Mouse (Mus musculus) left cerebral cortex, adult 9 months (tissue): ENCODE results near the gene Olfr550.
"Not testable (repeated sequence)": the region's sequence is repeated elsewhere in the genome, so short reads cannot be mapped to it uniquely, and the experiment has no call there.

Experiments
- DNase-seq, 2 experiments: peaks; one replicate each; pipeline ENCODE4 v3.0.0; 2022; ENCODE audit warnings: low spot score in 2 of 2

The Olfr550 gene

DNA sequence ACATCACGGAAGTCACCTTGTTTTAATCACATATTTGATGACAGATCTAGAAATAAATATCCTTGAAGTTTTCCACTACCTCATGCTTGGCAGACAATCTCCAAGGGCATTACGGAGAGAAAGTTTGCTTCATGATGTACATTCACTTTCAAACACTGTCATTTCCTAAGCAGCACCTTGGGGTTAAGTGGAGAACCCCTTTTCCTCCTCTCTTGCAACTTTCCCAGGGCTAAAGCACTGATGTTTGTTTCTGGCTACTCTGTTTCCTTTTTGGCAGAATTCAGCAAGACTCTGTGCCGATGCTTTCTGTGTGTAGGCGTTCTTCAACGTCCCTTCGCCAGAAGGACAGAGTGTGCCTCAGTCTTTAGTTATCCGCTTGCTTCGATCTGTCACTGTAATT is at the start of gene Olfr550:
Gene Olfr550 (plus strand): TSS at position 301 of the 400 bp plus-strand sequence.
- no peak for DNase-seq

DNA sequence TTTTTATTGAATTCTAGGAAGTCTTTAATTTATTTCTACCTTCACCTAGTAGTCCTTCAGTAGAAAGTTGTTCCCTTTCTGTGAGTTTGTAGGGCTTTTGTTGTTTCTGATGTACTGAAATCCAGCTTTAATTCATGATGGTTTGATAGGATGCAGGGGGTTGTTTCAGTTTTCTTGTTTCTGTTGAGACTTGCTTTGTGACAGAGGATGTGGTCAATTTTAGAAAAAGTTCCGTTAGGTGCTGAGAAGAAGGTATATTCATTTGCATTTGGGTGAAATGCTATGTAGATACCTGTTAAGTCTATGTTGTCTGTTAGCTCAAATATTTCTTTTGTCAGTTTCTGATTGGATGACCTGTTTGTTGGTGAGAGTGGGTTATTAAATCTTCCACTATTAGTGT is 42.2 kb upstream of the Olfr550 start:
- no peak for DNase-seq

DNA sequence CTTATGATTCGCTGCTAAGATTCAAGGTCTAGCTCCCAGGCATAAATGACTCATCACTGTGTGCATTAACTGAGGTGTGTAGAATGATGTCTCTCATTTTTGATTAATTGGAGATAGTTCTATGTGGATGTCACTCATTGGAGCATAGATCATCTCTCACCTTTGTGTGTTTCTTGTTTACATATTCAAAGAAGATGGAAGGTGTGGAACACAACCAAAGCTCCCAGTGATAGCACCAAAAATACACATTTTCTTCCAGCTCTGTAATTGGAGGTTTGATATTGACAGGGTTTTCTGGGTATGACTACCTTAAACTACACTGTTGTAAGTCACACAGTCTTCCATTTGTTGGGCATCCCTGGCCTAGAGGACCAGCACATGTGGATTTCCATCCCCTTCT is 36.8 kb upstream of the Olfr550 start, which contains the start of gene Olfr547:
Gene Olfr547 (plus strand): TSS at position 301 of the 400 bp plus-strand sequence.
- no peak for DNase-seq

DNA sequence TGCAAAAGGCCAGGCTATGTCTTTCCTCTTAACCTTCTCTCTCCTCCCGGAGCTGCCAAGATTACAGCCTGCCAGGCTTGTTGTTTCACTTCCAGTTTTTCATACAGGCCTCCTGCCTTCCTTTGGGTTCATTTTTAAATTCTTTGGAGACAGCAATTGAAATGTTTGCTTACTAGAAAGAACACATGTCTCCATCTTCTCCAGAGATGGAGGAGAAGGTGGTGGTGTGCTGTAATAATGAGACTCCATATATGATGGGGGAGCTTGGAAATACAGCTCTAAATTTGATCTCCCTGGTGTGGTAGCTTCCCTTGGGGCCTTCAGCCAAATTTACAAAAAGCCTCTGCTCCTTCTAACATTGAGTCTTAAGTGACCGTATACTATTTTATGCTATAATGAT is 30.6 kb upstream of the Olfr550 start, which contains the start of gene Olfr548-ps1:
Gene Olfr548-ps1 (plus strand): TSS at position 301 of the 400 bp plus-strand sequence.
- DNase-seq, result no peak

DNA sequence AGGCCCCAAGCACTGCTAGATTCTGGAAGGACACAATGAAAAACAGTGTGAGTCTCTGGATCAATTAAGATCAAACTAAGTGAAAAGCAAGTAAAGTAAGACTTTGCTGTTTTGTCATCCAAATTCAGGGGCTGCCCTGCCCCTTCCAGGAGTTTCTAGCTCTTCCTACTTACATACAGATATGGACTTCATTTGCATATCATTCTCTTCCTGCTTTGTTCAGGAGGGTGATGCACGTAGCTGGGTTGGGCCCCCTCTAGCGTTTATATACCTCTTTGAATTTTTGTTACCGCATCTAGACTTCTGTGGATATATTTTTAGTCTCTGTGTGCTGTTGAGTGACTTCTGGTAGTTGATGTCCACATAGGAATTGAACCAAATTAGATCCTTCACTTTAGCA is 30.0 kb upstream of the Olfr550 start:
- DNase-seq, result no peak

DNA sequence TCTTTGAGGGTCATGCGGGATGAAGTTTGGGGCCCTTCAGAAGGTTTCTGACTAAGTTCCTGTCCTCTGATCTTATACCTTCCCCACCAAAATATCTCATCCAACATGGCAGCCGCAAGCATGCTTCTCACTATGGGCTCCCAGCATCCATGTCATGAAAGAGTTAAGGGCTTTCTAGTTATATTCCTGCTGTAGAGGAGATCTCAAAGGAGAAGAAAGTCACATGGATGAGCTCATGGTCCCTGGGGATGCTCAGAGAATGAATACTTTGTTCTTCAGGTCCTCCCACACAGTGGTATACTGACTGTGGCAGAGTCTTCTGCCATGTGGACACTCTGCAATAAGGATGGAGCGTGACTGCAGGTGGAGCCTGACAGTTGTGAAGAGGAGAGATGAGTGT is 21.7 kb upstream of the Olfr550 start, which contains the start of gene Olfr549:
Gene Olfr549 (plus strand): TSS at position 301 of the 400 bp plus-strand sequence.
- DNase-seq, result no peak

DNA sequence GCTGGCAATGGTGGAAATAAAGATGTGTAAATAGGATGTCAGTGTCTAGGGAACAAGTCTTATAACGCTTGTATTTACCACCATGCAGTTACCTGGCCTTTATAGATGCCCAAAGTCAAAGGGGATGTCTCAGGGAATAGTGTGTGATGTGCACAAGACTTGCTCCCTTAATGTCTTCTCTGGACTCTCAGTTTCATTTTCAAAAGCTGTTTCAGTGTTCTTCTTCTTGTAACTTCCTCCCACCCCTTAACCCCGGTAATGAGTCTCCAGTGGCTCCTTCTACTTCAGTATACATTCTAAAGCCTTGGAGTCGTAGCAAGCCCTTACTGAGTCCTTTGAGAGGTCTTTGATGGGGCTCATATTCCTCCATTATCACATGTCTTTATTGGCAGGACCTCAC is 18.0 kb upstream of the Olfr550 start:
- DNase-seq, result no peak

DNA sequence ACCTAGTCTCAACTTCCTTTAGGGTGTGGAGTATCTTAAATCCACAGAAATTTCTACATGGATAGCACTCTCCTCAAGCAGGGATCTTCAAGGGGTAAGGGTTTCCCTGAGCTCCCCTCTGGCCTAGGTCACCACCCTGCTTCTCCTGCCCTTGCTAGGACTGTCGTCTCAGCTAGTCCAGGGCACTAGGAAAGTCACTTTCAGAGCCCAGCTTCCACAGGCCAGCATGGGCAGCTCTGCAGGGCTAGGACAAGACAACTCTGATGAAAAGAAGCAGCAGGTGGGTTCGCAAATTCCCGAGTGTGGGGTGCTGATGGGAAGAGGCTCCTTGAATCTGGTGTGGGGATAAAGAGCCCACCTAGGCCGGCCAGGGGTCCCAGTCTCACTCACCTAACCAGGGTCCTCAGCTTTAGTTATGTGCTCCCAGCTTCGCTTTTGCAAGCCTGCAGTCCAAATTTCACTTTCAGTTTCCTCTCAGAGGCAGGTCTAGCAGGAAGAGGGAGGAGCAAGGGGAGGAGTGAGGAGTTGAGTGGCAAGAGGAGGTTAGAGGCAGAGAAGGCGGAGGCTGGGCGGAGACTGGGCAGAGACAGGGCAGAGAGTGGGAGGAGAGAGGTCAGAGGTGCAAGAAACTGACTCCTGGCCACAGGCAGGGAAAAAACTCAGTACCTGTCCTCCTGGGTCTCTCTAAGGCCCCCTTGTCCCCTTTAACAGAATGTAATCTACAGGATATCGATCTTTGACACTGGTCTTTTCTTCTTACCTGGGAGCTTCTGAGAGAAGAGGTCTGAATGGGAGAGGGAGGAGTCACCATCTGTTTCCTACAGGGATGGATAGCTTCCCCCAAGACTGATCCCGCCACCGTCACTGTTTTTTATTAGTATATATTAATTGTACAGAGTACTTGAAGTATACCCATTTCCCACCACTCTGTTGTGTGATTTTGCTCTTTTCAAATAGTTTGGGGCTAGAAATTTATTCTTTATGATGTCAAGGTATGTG is 5.9 kb upstream of the Olfr550 start, which contains the start of gene Trim21:
Gene Trim21 (minus strand): TSS at position 488 of the 999 bp plus-strand sequence.
- DNase-seq, result peak; percentile 6 to 55

DNA sequence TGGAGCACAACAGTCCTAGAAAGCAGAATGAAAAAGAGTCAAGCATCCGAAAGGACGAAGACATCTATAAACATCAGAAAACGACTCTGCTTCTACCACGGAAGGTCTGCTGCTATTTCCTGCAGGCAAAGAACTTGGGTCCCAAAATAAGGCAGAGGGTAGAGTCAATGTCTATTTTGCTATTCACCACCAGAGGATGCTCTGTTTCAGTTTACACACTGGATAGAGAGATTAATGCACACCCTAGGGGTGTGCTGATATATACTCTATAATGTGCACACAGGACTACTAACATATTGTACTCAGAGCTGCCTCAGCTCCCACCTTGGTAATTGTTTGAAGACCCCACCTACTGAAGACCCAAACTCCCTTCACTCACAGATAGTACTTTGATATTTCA is 5.0 kb upstream of the Olfr550 start:
- DNase-seq, result no peak

DNA sequence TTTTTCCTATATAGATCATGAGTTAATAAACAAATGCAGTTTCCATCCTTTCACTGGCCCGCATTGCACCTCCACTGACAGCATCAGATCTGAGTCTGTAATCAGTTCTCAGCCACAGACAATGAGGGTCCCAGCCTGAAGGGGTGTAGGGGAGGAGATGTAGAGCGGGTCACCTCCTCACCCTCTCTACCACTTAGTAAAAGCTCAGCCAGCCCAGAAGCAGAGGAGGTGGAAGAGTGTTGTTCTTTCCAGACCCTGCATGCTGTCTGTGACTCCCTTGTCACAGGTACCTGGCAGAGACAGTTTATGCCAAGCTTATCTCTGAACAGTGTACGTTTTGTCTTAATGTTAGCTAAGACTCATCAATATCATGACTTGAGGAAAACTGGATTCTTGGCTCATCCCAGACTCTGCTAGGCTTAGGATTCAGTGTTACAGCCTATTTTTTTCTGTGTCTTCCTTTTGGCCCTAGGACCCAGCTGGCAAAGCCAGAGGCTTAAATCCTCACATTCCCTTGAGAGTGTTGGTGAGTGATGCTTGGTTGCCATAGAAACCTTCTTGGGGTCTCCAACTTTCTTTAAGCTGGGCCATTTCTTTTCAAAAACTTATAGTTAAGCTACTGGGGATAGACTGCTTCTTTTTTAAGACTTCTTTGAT is 2.1 kb downstream of the Olfr550 start:
- no peak for DNase-seq

DNA sequence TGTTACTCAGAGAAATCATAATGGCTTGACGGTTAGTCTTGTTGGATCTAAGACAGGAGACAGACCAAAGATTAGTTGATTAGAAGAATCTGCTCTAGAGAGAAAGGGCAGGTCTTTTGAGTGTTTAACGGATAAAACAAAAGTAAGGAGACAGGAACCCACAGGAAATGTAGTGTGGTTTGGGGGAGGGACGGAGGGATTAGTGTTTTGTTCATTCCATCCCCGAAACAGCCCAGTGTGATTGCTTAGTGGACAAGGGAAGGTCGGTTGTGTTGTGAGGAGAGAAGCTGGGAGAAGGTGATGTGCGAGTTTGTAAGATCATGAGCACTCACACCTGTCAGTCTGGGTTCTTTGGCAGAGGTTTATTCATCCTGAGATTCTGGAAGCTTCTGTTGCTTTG is 4.8 kb downstream of the Olfr550 start:
- DNase-seq, result no peak

DNA sequence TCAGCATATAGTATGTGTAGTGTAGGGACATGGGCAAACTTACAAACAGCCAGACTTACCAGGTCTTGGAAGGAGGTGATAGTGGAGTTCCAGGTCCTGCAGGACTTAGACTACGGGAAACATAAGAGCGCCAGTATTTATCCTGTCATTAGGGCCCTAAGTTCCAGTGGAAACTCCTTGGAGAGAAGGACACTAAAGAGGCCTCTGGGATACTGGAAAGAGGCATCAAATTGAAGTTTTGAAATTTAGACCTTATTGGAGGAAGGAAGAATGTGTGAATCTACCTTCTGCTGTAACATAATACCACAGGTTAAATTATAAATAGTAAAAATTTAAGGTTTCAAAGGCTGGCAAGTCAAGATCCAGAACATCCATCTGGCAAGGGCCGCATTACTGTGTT is 20.5 kb downstream of the Olfr550 start, which contains the start of gene Olfr551:
Gene Olfr551 (minus strand): TSS at position 101 of the 400 bp plus-strand sequence.
- DNase-seq, result no peak

DNA sequence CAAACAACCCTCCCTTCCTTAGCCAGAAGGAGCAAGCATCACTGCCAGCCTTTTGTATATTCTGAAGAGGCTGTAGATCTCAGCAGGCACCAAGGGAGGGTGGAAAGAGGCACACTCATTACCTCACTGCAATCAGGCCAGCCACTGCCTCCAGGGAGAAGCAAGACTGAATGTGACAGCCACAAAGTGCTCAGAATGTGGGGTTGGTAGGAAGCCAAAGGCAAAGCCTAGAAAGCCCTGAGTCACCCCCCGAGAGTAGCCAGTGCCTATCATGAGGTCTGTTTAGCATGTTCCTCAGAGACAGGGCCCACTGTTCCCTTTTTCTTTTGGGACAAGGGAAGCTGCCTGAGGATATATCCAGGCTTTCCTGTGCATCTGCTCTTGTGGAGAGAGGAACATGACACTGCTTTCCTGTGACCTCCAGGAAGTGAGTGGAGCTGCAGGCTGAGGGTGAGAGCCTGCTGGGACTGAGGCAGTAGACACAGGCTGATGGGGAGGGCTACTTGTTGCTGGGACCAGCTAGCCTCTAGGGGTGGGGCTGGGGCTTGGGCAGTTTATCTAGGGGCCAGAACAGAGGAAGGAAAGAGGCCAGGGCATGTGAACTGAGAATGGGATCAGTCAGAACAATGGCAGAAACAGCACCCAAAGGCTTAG is 26.3 kb downstream of the Olfr550 start, which contains the start of gene Olfr552:
Gene Olfr552 (plus strand): TSS at position 393 of the 654 bp plus-strand sequence.
- no peak for DNase-seq

DNA sequence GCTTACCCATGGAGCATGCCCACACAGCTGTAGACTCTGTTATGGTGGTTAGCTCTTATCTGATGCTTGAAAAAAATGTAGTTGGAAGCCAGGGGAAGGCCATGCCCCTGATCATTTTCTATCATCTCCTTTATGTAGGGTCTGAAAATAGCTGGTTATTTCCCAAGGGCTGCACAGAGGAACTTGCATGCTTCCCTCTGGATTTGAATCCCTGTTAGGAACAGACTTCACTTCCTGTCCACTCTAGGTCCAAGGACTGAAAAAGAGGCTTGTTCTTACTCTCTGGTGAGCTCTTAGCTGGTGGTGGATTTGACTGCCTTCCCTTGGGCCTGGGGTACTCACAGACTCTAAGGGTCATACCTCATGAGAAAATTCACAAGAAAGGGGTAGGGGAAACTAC is 46.9 kb downstream of the Olfr550 start, which contains the start of gene Olfr553:
Gene Olfr553 (minus strand): TSS at position 101 of the 400 bp plus-strand sequence.
- no peak for DNase-seq

DNA sequence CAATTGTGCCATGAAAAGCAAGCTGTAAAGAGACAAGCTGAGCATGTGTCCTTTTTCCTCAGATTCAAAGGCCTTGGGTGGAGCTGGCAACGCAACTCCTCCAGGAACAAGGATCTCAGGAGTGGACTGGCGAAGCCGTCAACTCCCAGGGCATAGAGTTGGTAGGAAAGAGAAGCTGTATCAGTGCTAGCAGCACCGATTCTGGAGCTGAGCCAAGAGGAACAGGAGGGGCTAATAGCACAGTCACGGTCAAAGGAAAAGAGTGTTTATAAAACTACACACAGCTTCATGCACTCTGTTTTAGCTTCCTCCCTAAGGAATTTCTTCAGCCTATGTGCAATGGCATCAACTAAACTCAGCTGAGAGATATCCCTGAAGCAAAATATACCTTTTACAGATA is 48.4 kb downstream of the Olfr550 start:
- DNase-seq, result no peak

DNA sequence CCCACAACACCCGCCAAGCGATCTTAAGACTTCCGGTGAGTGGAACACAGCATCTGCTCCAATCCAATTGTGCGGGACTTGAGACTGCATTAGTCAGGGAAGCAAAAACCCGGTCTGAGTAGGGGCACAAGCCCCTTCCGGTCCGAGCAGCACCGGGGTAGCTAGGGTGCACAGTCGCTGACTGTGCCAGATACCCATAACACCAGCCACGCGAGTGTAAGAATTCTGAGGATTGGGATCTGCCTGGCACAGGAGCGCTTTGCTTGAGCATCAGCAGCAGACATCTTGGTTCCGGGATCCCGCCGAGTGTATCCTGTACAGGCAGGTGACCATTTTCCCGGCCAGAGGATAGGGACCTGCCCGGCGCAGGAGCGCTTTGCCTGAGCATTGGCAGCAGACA is 49.1 kb downstream of the Olfr550 start:
- not testable (repeated sequence) for DNase-seq
